Mouse (Mus musculus) c-Kit-positive CD71-positive TER-119-negative erythroid progenitor cells, embryonic 14.5 days (primary cell): ENCODE measurements around the gene Leng1.
A peak's percentile ranks its signal among the peaks of the same experiment; 100 is the strongest.

Experiments
- DNase-seq: peaks from one replicate; pipeline ENCODE4 v3.0.0-alpha.2; 2013; ENCODE audit warnings: low read depth

Leng1 gene

GRCm38 (mm10) chr7:3691919-3692318 is 26.3 kb upstream of the Leng1 start:
- DNase-seq: no peak

GRCm38 (mm10) chr7:3685400-3686187 is 20.0 kb upstream of the Leng1 start:
- DNase-seq: no peak

GRCm38 (mm10) chr7:3684698-3685097 is 19.1 kb upstream of the Leng1 start:
- DNase-seq: no peak

GRCm38 (mm10) chr7:3683908-3684550 is 18.4 kb upstream of the Leng1 start:
- no peak for DNase-seq

- no peak for DNase-seq
These were observed 11.7 kb upstream of the Leng1 start, which contains the start of gene Tmc4 for GRCm38 (mm10) chr7:3677342-3677741. Gene Tmc4, minus strand, starts transcription at chr7:3677553.

- DNase-seq: no peak
These were observed 10.7 kb upstream of the Leng1 start for GRCm38 (mm10) chr7:3676371-3676770.

GRCm38 (mm10) chr7:3675228-3675548 is 9.5 kb upstream of the Leng1 start:
- no peak for DNase-seq

GRCm38 (mm10) chr7:3674507-3675227 is 9.0 kb upstream of the Leng1 start:
- DNase-seq: peak; percentile 72

GRCm38 (mm10) chr7:3666921-3667391 is 1.3 kb upstream of the Leng1 start:
- DNase-seq: peak; percentile 59

GRCm38 (mm10) chr7:3664524-3665214 is 971 bp downstream of the Leng1 start:
- no peak for DNase-seq

- no peak for DNase-seq
These were observed 7.1 kb downstream of the Leng1 start for GRCm38 (mm10) chr7:3658578-3658977.

- no peak for DNase-seq
These were observed 8.7 kb downstream of the Leng1 start for GRCm38 (mm10) chr7:3656966-3657365.

GRCm38 (mm10) chr7:3646641-3647040 is 19.0 kb downstream of the Leng1 start:
- no peak for DNase-seq

- DNase-seq: no peak
These were observed 19.5 kb downstream of the Leng1 start for GRCm38 (mm10) chr7:3646188-3646587.

GRCm38 (mm10) chr7:3645488-3646025 is 20.1 kb downstream of the Leng1 start:
- DNase-seq: no peak

- peak; percentile 97 for DNase-seq
These were observed 20.8 kb downstream of the Leng1 start, which contains the start of gene Cnot3 for GRCm38 (mm10) chr7:3644672-3645487. Gene Cnot3, plus strand, starts transcription at chr7:3645268.

GRCm38 (mm10) chr7:3644348-3644671 is 21.3 kb downstream of the Leng1 start:
- DNase-seq: no peak

GRCm38 (mm10) chr7:3643843-3644242 is 21.8 kb downstream of the Leng1 start:
- DNase-seq: no peak

- no peak for DNase-seq
These were observed 22.2 kb downstream of the Leng1 start for GRCm38 (mm10) chr7:3643412-3643811.

- DNase-seq: no peak
These were observed 35.2 kb downstream of the Leng1 start for GRCm38 (mm10) chr7:3630478-3630815.
